Mouse (Mus musculus) MEL (cell line): Measurements from ENCODE around the gene Arpc1b. TPM values are rescaled to one million over a fixed set of nuclear protein-coding genes. Genes with fewer than 3 reads are reported as not detected.

Experiments
- DNase-seq: peaks from one replicate; pipeline ENCODE4 v3.0.0; 2011; ENCODE audit warnings: low read depth, low spot score
- H3K27ac ChIP-seq: 2 replicates; pipeline ENCODE4 v1.5.1; 2012; ENCODE audit warnings: low read depth, mild to moderate bottlenecking, control low read depth, low read length, moderate library complexity; ENCODE audit not compliant: control insufficient read depth
- H3K27me3 ChIP-seq, 2 experiments: fragments of 150-350 bp in 1 of 2; sonication (generic) in 1 of 2; 2 replicates each; pipeline ENCODE4 v1.6.1; 2012; ENCODE audit warnings: low read length in 2 of 2, mild to moderate bottlenecking in 2 of 2, improper control_type of control experiment in 1 of 2, moderate library complexity in 1 of 2; ENCODE audit not compliant: insufficient read depth in 2 of 2, control insufficient read depth in 1 of 2
- H3K36me3 ChIP-seq, 2 experiments: 2 replicates each; pipeline ENCODE4 v1.6.1; 2012 to 2014; ENCODE audit warnings: low read length in 2 of 2, improper control_type of control experiment in 1 of 2, inconsistent platforms in 1 of 2, mild to moderate bottlenecking in 1 of 2; ENCODE audit not compliant: insufficient read depth in 2 of 2, control insufficient read depth in 1 of 2
- H3K4me1 ChIP-seq, 2 experiments: fragments of 150-350 bp in 1 of 2; sonication (generic) in 1 of 2; 2 replicates each; pipeline ENCODE4 v1.6.1; 2012; ENCODE audit warnings: low read length in 2 of 2, improper control_type of control experiment in 1 of 2, mild to moderate bottlenecking in 1 of 2; ENCODE audit not compliant: insufficient read depth in 2 of 2, control insufficient read depth in 1 of 2
- H3K4me3 ChIP-seq, 2 experiments: fragments of 150-350 bp in 1 of 2; sonication (generic) in 1 of 2; 2 replicates each; pipeline ENCODE4 v1.5.1; 2012; ENCODE audit warnings: low read depth in 2 of 2, low read length in 2 of 2, mild to moderate bottlenecking in 2 of 2, moderate library complexity in 2 of 2, control low read depth in 1 of 2, improper control_type of control experiment in 1 of 2; ENCODE audit not compliant: control insufficient read depth in 1 of 2, insufficient read depth in 1 of 2
- H3K79me2 ChIP-seq: 2 replicates; pipeline ENCODE4 v1.6.1; 2012; ENCODE audit warnings: mild to moderate bottlenecking, low read length, moderate library complexity; ENCODE audit not compliant: control insufficient read depth, poor library complexity, insufficient read depth
- H3K9ac ChIP-seq: 2 replicates; pipeline ENCODE4 v1.6.1; 2012; ENCODE audit warnings: low read depth, mild to moderate bottlenecking, control low read depth, low read length, moderate library complexity; ENCODE audit not compliant: control insufficient read depth, poor library complexity, severe bottlenecking
- H3K9me3 ChIP-seq: fragments of 150-350 bp; sonication (generic); replicated peaks from 2 replicates; pipeline ENCODE4 v1.6.1; 2012; ENCODE audit warnings: mild to moderate bottlenecking, low read length, improper control_type of control experiment, moderate library complexity; ENCODE audit not compliant: insufficient read depth
- BHLHE40 ChIP-seq: IDR thresholded peaks from 2 replicates; pipeline ENCODE4 v1.6.1; 2012; ENCODE audit warnings: low read depth, mild to moderate bottlenecking, inconsistent platforms, low read length, improper control_type of control experiment, borderline replicate concordance
- CHD1 ChIP-seq: IDR thresholded peaks from 2 replicates; pipeline ENCODE4 v1.6.1; 2012; ENCODE audit warnings: low read depth, mild to moderate bottlenecking, inconsistent platforms, low read length, improper control_type of control experiment
- CTCF ChIP-seq, 3 experiments: IDR thresholded peaks in 2 of 3; conservative IDR thresholded peaks in 1 of 3; 2 replicates each; pipeline ENCODE4 v1.5.1; 2011 to 2012; ENCODE audit warnings: low read length in 3 of 3, low read depth in 2 of 3, mild to moderate bottlenecking in 2 of 3, improper control_type of control experiment in 1 of 3, inconsistent platforms in 1 of 3, mixed read lengths in 1 of 3, moderate library complexity in 1 of 3; ENCODE audit not compliant: control insufficient read depth in 1 of 3, insufficient read depth in 1 of 3, poor library complexity in 1 of 3, severe bottlenecking in 1 of 3
- E2F4 ChIP-seq: IDR thresholded peaks from 2 replicates; pipeline ENCODE4 v1.6.1; 2011; ENCODE audit warnings: low read depth, low read length, improper control_type of control experiment, borderline replicate concordance
- ELF1 ChIP-seq: IDR thresholded peaks from 2 replicates; pipeline ENCODE4 v1.6.1; 2014; ENCODE audit warnings: low read depth, mild to moderate bottlenecking, inconsistent platforms, low read length, improper control_type of control experiment, moderate library complexity
- HCFC1 ChIP-seq: IDR thresholded peaks from 2 replicates; pipeline ENCODE4 v1.6.1; 2012; ENCODE audit warnings: low read depth, mild to moderate bottlenecking, inconsistent platforms, low read length, improper control_type of control experiment, moderate library complexity
- MAFK ChIP-seq: IDR thresholded peaks from 2 replicates; pipeline ENCODE4 v1.6.1; 2011; ENCODE audit warnings: low read depth, mild to moderate bottlenecking, low read length, improper control_type of control experiment, borderline replicate concordance
- MAX ChIP-seq: IDR thresholded peaks from 2 replicates; pipeline ENCODE4 v1.6.1; 2011; ENCODE audit warnings: low read length, improper control_type of control experiment
- MYC ChIP-seq: IDR thresholded peaks from 2 replicates; pipeline ENCODE4 v1.6.1; 2011; ENCODE audit warnings: low read depth, mild to moderate bottlenecking, low read length, improper control_type of control experiment, moderate library complexity
- NRF1 ChIP-seq: IDR thresholded peaks from 2 replicates; pipeline ENCODE4 v1.6.1; 2014; ENCODE audit warnings: low read depth, mild to moderate bottlenecking, inconsistent platforms, low read length, improper control_type of control experiment, moderate library complexity; ENCODE audit not compliant: poor library complexity, insufficient read depth, severe bottlenecking
- POLR2A ChIP-seq, 2 experiments: IDR thresholded peaks; 2 replicates each; pipeline ENCODE4 v1.6.1; 2011 to 2012; ENCODE audit warnings: low read length in 2 of 2, mild to moderate bottlenecking in 2 of 2, control low read depth in 1 of 2, improper control_type of control experiment in 1 of 2, low read depth in 1 of 2, moderate library complexity in 1 of 2; ENCODE audit not compliant: control insufficient read depth in 1 of 2, insufficient read depth in 1 of 2, poor library complexity in 1 of 2
- POLR2AphosphoS5 ChIP-seq: IDR thresholded peaks from 2 replicates; pipeline ENCODE4 v1.6.1; 2012; ENCODE audit warnings: low read depth, borderline replicate concordance, mild to moderate bottlenecking, inconsistent platforms, low read length, moderate library complexity, mixed read lengths
- RCOR1 ChIP-seq: IDR thresholded peaks from 2 replicates; pipeline ENCODE4 v1.6.1; 2012; ENCODE audit warnings: low read depth, mild to moderate bottlenecking, inconsistent platforms, low read length, improper control_type of control experiment
- SMC3 ChIP-seq: IDR thresholded peaks from 2 replicates; pipeline ENCODE4 v1.6.1; 2011; ENCODE audit warnings: low read depth, low read length, improper control_type of control experiment
- UBTF ChIP-seq: IDR thresholded peaks from 2 replicates; pipeline ENCODE4 v1.6.1; 2012; ENCODE audit warnings: low read depth, mild to moderate bottlenecking, inconsistent platforms, low read length, improper control_type of control experiment, moderate library complexity, borderline replicate concordance; ENCODE audit not compliant: insufficient read depth
- USF1 ChIP-seq: IDR thresholded peaks from 2 replicates; pipeline ENCODE4 v1.6.1; 2014; ENCODE audit warnings: low read depth, mild to moderate bottlenecking, inconsistent platforms, low read length, improper control_type of control experiment, moderate library complexity
- ZC3H11A ChIP-seq: IDR thresholded peaks from 2 replicates; pipeline ENCODE4 v1.6.1; 2012; ENCODE audit warnings: low read depth, mild to moderate bottlenecking, inconsistent platforms, low read length, improper control_type of control experiment
- polyA plus RNA-seq, 2 experiments: library from polyadenylated mRNA; stranded (reverse) in 1 of 2; unstranded in 1 of 2; fragments of >175 nt in 1 of 2; fragments of >200 nt in 1 of 2; gene quantifications; 2 replicates each; pipeline versions ENCODE4 v1.2.1 to v1.2.4; 2012; ENCODE audit warnings: low replicate concordance in 2 of 2, low read depth in 1 of 2; ENCODE audit not compliant: insufficient read length in 2 of 2, insufficient read depth in 1 of 2, missing spikeins in 1 of 2
- total RNA-seq: library from RNA; depleted of rRNA; stranded (reverse); fragments of 300-350 nt; gene quantifications from 2 replicates; pipeline ENCODE4 v1.2.3, GENCODE M21; 2012

Arpc1b gene
- total and polyA plus RNA-seq, 3 experiments = 143 to 708 (median 432) TPM

- Histone ChIP-seq H3K27ac (no peak overlapping the region), H3K4me3 (no peak overlapping the region), H3K9ac (no peak overlapping the region), H3K79me2 (peaks cover 58% of the 10 kb centered on the region), H3K36me3 (peaks cover 3 to 13% of the 10 kb centered on the region in 2 experiments), H3K4me1 (peaks cover 4 to 18% of the 10 kb centered on the region in 2 experiments; a peak in 3 of 4 replicates), H3K9me3 (no peaks in the 10 kb centered on the region), H3K27me3 (no peaks in the 10 kb centered on the region)
- TF ChIP-seq RCOR1 (no peak), NRF1 (no peak)
- no peak for DNase-seq
Measured at GRCm38 (mm10) chr5:145118461-145118860, 4.4 kb downstream of the Arpc1b start.

GRCm38 (mm10) chr5:145119385-145119784, 5.4 kb downstream of the Arpc1b start:
- Histone ChIP-seq H3K4me1 (peaks cover 4 to 14% of the 10 kb centered on the region in 2 experiments; a peak in 3 of 4 replicates), H3K9ac (no peak overlapping the region), H3K9me3 (no peaks in the 10 kb centered on the region)
- TF ChIP-seq ZC3H11A (no peak), SMC3 (peak; percentile 34; the same call in 1 of the 2 replicates), MAFK (no peak), UBTF (no peak), CTCF (IDR thresholded peaks at IDR 0.05 in 2 of 3, conservative IDR thresholded peaks at IDR 0.05 in 1 of 3; ENCODE audit: control insufficient read depth in 1 of 3, insufficient read depth in 1 of 3, low read depth in 2 of 3, low read length in 3 of 3, poor library complexity in 1 of 3, severe bottlenecking in 1 of 3) (peak; percentile 60 to 71 (median 61)), E2F4 (no peak), CHD1 (no peak), MAX (0 out of 2 replicates have a peak, but pooled peaks have one; percentile 34), ELF1 (no peak), USF1 (peak; percentile 72), MYC (0 out of 2 replicates have a peak, but pooled peaks have one; percentile 53), BHLHE40 (no peak), HCFC1 (no peak), POLR2A (IDR thresholded peaks at IDR 0.05; ENCODE audit: control insufficient read depth in 1 of 2, insufficient read depth in 1 of 2, low read depth in 1 of 2, low read length in 2 of 2, poor library complexity in 1 of 2) (no peak), POLR2AphosphoS5 (no peak)
- TF ChIP-seq, all 39 proteins: peak for 5
- Histone ChIP-seq H3K36me3 (peaks cover 3 to 13% of the 10 kb centered on the region in 2 experiments), H3K4me3 (no peak overlapping the region), H3K27me3 (no peaks in the 10 kb centered on the region), H3K79me2 (peaks cover 55% of the 10 kb centered on the region), H3K27ac (no peak overlapping the region)
- peak; percentile 67 for DNase-seq
